Mouse (Mus musculus): ENCODE measurements at regions not wholly inside any gene's neighbourhood (a gene's known extent, or its start where the extent isn't known, plus 50 kb on each side); places are given as distances from the start of the nearest gene placed in this dataset.

- no peak overlapping the region for H3K9ac ChIP-seq (ENCODE audit: insufficient read depth, low read depth)
- no peaks in the 10 kb centered on the region for H3K36me3 ChIP-seq (replicated peaks in 1 of 2; ENCODE audit: control insufficient read depth in 1 of 2, insufficient read depth in 1 of 2, low read length in 1 of 2)
- in situ Hi-C loops (cut with MboI; ENCODE audit: low pct_ligation_motif_present, low pct_unique_long_range_greater_than_20kb, low sequenced_read_pairs) (no loop called here), dilution Hi-C loops (cut with MboI; ENCODE audit: extremely low pct_ligation_motif_present, extremely low pct_unique_long_range_greater_than_20kb, low sequenced_read_pairs) (no loop called here)
- TF ChIP-seq E2F4 (IDR thresholded peaks at IDR 0.05; ENCODE audit: insufficient replicate concordance, low read depth, low read length) (no peak), SMC3 (IDR thresholded peaks at IDR 0.05; ENCODE audit: low read depth, low read length) (no peak), MXI1 (IDR thresholded peaks at IDR 0.05; ENCODE audit: low read depth, low read length) (no peak), TBP (conservative IDR thresholded peaks at IDR 0.05; ENCODE audit: low read depth, low read length) (no peak)
- no peak overlapping the region for H3K4me3 ChIP-seq (replicated peaks in 1 of 3; ENCODE audit: low read depth in 2 of 3, low read length in 2 of 3, poor library complexity in 1 of 3)
- DNase-seq (ENCODE audit: extremely low read depth), result no peak
- no peaks in the 10 kb centered on the region for H3K4me1 ChIP-seq (ENCODE audit: control insufficient read depth in 1 of 2, insufficient read depth in 2 of 2)
- H3K27ac ChIP-seq (ENCODE audit: insufficient read depth, low read depth), result no peak overlapping the region
- H3K27me3 ChIP-seq (replicated peaks), result no peaks in the 10 kb centered on the region
- no peaks in the 10 kb centered on the region for H3K9me3 ChIP-seq (replicated peaks; ENCODE audit: low read length)
- H3K79me2 ChIP-seq (replicated peaks; ENCODE audit: control insufficient read depth, extremely low read depth, insufficient read depth, poor library complexity, severe bottlenecking), result no peaks in the 10 kb centered on the region
- no peak overlapping the region for H3K4me2 ChIP-seq (ENCODE audit: insufficient read depth, low read depth, poor library complexity, severe bottlenecking)
These were observed 496.2 kb upstream of the Klf4 start for GRCm38 (mm10) chr4:56028441-56028840.

DNA sequence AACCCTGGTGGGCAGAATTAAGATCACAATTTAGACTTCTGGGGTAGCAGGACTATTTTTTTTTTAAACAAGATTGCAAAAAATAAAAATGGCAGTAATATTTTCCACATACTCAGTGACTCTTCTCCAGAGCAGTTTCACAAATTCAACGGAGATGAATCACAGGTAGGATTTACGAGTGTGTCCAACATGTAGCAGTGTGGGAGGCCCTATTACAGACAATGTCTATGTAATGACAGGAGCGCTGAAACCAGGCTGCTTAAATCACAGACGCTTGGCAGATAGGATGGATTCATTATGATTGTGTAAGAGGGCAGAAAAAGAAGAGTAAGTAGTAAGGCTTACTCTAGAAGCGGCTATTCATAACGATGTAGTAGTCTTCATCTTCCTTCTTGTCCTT lies 495.0 kb upstream of the Klf4 start:
- in situ Hi-C loops (cut with MboI; ENCODE audit: low pct_ligation_motif_present, low pct_unique_long_range_greater_than_20kb, low sequenced_read_pairs) (no loop called here), dilution Hi-C loops (cut with MboI; ENCODE audit: extremely low pct_ligation_motif_present, extremely low pct_unique_long_range_greater_than_20kb, low sequenced_read_pairs) (no loop called here)
- Histone ChIP-seq H3K36me3 (replicated peaks in 1 of 2; ENCODE audit: control insufficient read depth in 1 of 2, insufficient read depth in 1 of 2, low read length in 1 of 2) (no peaks in the 10 kb centered on the region), H3K4me2 (ENCODE audit: insufficient read depth, low read depth, poor library complexity, severe bottlenecking) (no peak overlapping the region), H3K9me3 (replicated peaks; ENCODE audit: low read length) (no peaks in the 10 kb centered on the region), H3K27me3 (replicated peaks) (no peaks in the 10 kb centered on the region), H3K79me2 (replicated peaks; ENCODE audit: control insufficient read depth, extremely low read depth, insufficient read depth, poor library complexity, severe bottlenecking) (no peaks in the 10 kb centered on the region), H3K4me1 (ENCODE audit: control insufficient read depth in 1 of 2, insufficient read depth in 2 of 2) (no peaks in the 10 kb centered on the region), H3K4me3 (replicated peaks in 1 of 3; ENCODE audit: low read depth in 2 of 3, low read length in 2 of 3, poor library complexity in 1 of 3) (no peak overlapping the region), H3K27ac (ENCODE audit: insufficient read depth, low read depth) (no peak overlapping the region), H3K9ac (ENCODE audit: insufficient read depth, low read depth) (no peak overlapping the region)
- TF ChIP-seq SIN3A (IDR thresholded peaks at IDR 0.05; ENCODE audit: low read length), result no peak
- no peak for TF ChIP-seq MAZ (IDR thresholded peaks at IDR 0.05; ENCODE audit: low read depth, low read length)
- TF ChIP-seq GABPA (IDR thresholded peaks at IDR 0.05; ENCODE audit: insufficient replicate concordance, low read depth, low read length), result no peak
- no peak for TF ChIP-seq ELF1 (IDR thresholded peaks at IDR 0.05; ENCODE audit: low read depth, low read length)
- DNase-seq (ENCODE audit: extremely low read depth), result no peak

- in situ Hi-C loops (cut with MboI; ENCODE audit: low pct_ligation_motif_present, low pct_unique_long_range_greater_than_20kb, low sequenced_read_pairs), result no loop called here
These were observed 492.2 kb upstream of the Klf4 start for GRCm38 (mm10) chr4:56024478-56024877.

More at GRCm38 (mm10) chr4:56024478-56024877, 492.2 kb upstream of the Klf4 start:
- Histone ChIP-seq H3K27ac (ENCODE audit: insufficient read depth, low read depth) (no peak overlapping the region), H3K4me1 (ENCODE audit: control insufficient read depth in 1 of 2, insufficient read depth in 2 of 2) (no peaks in the 10 kb centered on the region), H3K36me3 (replicated peaks in 1 of 2; ENCODE audit: control insufficient read depth in 1 of 2, insufficient read depth in 1 of 2, low read length in 1 of 2) (no peaks in the 10 kb centered on the region), H3K4me3 (replicated peaks in 1 of 3; ENCODE audit: low read depth in 2 of 3, low read length in 2 of 3, poor library complexity in 1 of 3) (no peak overlapping the region), H3K9ac (ENCODE audit: insufficient read depth, low read depth) (no peak overlapping the region), H3K9me3 (replicated peaks; ENCODE audit: low read length) (no peaks in the 10 kb centered on the region), H3K79me2 (replicated peaks; ENCODE audit: control insufficient read depth, extremely low read depth, insufficient read depth, poor library complexity, severe bottlenecking) (no peaks in the 10 kb centered on the region), H3K27me3 (replicated peaks) (no peaks in the 10 kb centered on the region), H3K4me2 (ENCODE audit: insufficient read depth, low read depth, poor library complexity, severe bottlenecking) (no peak overlapping the region)
- dilution Hi-C loops (cut with MboI; ENCODE audit: extremely low pct_ligation_motif_present, extremely low pct_unique_long_range_greater_than_20kb, low sequenced_read_pairs), result no loop called here
- TF ChIP-seq BHLHE40 (IDR thresholded peaks at IDR 0.05; ENCODE audit: low read depth, low read length), result no peak
- no peak for TF ChIP-seq CTCF (conservative IDR thresholded peaks at IDR 0.05 in 1 of 2, IDR thresholded peaks at IDR 0.05 in 1 of 2; ENCODE audit: low read depth in 2 of 2, low read length in 2 of 2)
- no peak for TF ChIP-seq USF2 (conservative IDR thresholded peaks at IDR 0.05; ENCODE audit: low read depth, low read length)
- TF ChIP-seq USF1 (IDR thresholded peaks at IDR 0.05; ENCODE audit: low read depth, low read length), result no peak
- TF ChIP-seq ZC3H11A (IDR thresholded peaks at IDR 0.05; ENCODE audit: low read depth, low read length), result no peak
- no peak for TF ChIP-seq TCF12 (IDR thresholded peaks at IDR 0.05; ENCODE audit: low read depth, low read length)
- no peak for TF ChIP-seq E2F4 (IDR thresholded peaks at IDR 0.05; ENCODE audit: insufficient replicate concordance, low read depth, low read length)
- TF ChIP-seq SIN3A (IDR thresholded peaks at IDR 0.05; ENCODE audit: low read length), result no peak
- no peak for TF ChIP-seq MYC (IDR thresholded peaks at IDR 0.05; ENCODE audit: low read depth, low read length)
- no peak for TF ChIP-seq POLR2AphosphoS2 (IDR thresholded peaks at IDR 0.05; ENCODE audit: low read depth, low read length)
- TF ChIP-seq MEF2A (IDR thresholded peaks at IDR 0.05; ENCODE audit: borderline replicate concordance, low read depth, low read length), result no peak
- TF ChIP-seq TBP (conservative IDR thresholded peaks at IDR 0.05; ENCODE audit: low read depth, low read length), result no peak
- no peak for TF ChIP-seq EP300 (IDR thresholded peaks at IDR 0.05; ENCODE audit: low read length)
- no peak for DNase-seq (ENCODE audit: extremely low read depth)

Data from CH12.LX (cell line).